Mouse (Mus musculus): Measurements from ENCODE around the gene Krtap6-5. TPM values are rescaled to one million over a fixed set of nuclear protein-coding genes. Genes with fewer than 3 reads are reported as not detected.

Krtap6-5 gene
- polyA plus RNA-seq, 1 experiment from 2014 or later, result not detected

Other genes with a start within 250 kb of the Krtap6-5 start
- gene Gm20741, start 235.7 kb downstream of the Krtap6-5 start, polyA plus RNA-seq (2014; fragmentation: Nextera tagmentation; extraction: Ambion mirVana), result not detected in 2 replicates
- not detected in 2 replicates for gene Krtap15, start 227.7 kb downstream of the Krtap6-5 start, polyA plus RNA-seq (2014; fragmentation: Nextera tagmentation; extraction: Ambion mirVana)
- not detected in 2 replicates for gene Krtap14, start 221.7 kb downstream of the Krtap6-5 start, polyA plus RNA-seq (2014; fragmentation: Nextera tagmentation; extraction: Ambion mirVana)
- gene Krtap19-1, start 178.5 kb downstream of the Krtap6-5 start, polyA plus RNA-seq (2014; fragmentation: Nextera tagmentation; extraction: Ambion mirVana), result not detected in 2 replicates
- not detected in 2 replicates for gene Krtap19-2, start 173.6 kb downstream of the Krtap6-5 start, polyA plus RNA-seq (2014; fragmentation: Nextera tagmentation; extraction: Ambion mirVana)
- gene Krtap19-3, start 169.8 kb downstream of the Krtap6-5 start, polyA plus RNA-seq (2014; fragmentation: Nextera tagmentation; extraction: Ambion mirVana), result not detected in 2 replicates
- gene Krtap19-4, start 162.8 kb downstream of the Krtap6-5 start, polyA plus RNA-seq (2014; fragmentation: Nextera tagmentation; extraction: Ambion mirVana), result not detected in 2 replicates
- gene Krtap19-5, start 151.4 kb downstream of the Krtap6-5 start, polyA plus RNA-seq (2014; fragmentation: Nextera tagmentation; extraction: Ambion mirVana), result not detected in 2 replicates
- gene Krtap19-9b, start 115.6 kb downstream of the Krtap6-5 start, polyA plus RNA-seq (2014; fragmentation: Nextera tagmentation; extraction: Ambion mirVana), result not detected in 2 replicates
- not detected in 2 replicates for gene Krtap16-3, start 85.0 kb downstream of the Krtap6-5 start, polyA plus RNA-seq (2014; fragmentation: Nextera tagmentation; extraction: Ambion mirVana)
- not detected in 2 replicates for gene Krtap22-2, start 37.1 kb downstream of the Krtap6-5 start, polyA plus RNA-seq (2014; fragmentation: Nextera tagmentation; extraction: Ambion mirVana)
- not detected in 2 replicates for gene Gm10229, start 32.6 kb downstream of the Krtap6-5 start, polyA plus RNA-seq (2014; fragmentation: Nextera tagmentation; extraction: Ambion mirVana)
- not detected in 2 replicates for gene Krtap6-1, start 16.2 kb downstream of the Krtap6-5 start, polyA plus RNA-seq (2014; fragmentation: Nextera tagmentation; extraction: Ambion mirVana)
- not detected in 2 replicates for gene Gm10228, start 6.4 kb downstream of the Krtap6-5 start, polyA plus RNA-seq (2014; fragmentation: Nextera tagmentation; extraction: Ambion mirVana)
- gene 1110025L11Rik, start 16.1 kb upstream of the Krtap6-5 start, polyA plus RNA-seq (2014; fragmentation: Nextera tagmentation; extraction: Ambion mirVana), result not detected in 2 replicates
- not detected in 2 replicates for gene Krtap6-3, start 36.1 kb upstream of the Krtap6-5 start, polyA plus RNA-seq (2014; fragmentation: Nextera tagmentation; extraction: Ambion mirVana)
- gene Gm6358, start 93.0 kb upstream of the Krtap6-5 start, polyA plus RNA-seq (2014; fragmentation: Nextera tagmentation; extraction: Ambion mirVana), result not detected in 2 replicates
- not detected in 2 replicates for gene Gm10061, start 103.2 kb upstream of the Krtap6-5 start, polyA plus RNA-seq (2014; fragmentation: Nextera tagmentation; extraction: Ambion mirVana)
- not detected in 2 replicates for gene Gm9789, start 110.1 kb upstream of the Krtap6-5 start, polyA plus RNA-seq (2014; fragmentation: Nextera tagmentation; extraction: Ambion mirVana)
- gene Gm7735, start 121.6 kb upstream of the Krtap6-5 start, polyA plus RNA-seq (2014; fragmentation: Nextera tagmentation; extraction: Ambion mirVana), result not detected in 2 replicates
- gene 1110057P08Rik, start 126.9 kb upstream of the Krtap6-5 start, polyA plus RNA-seq (2014; fragmentation: Nextera tagmentation; extraction: Ambion mirVana), result not detected in 2 replicates
- gene Krtap20-2, start 158.0 kb upstream of the Krtap6-5 start, polyA plus RNA-seq (2014; fragmentation: Nextera tagmentation; extraction: Ambion mirVana), result not detected in 2 replicates